Mouse (Mus musculus): ENCODE results near the gene Fstl5. TPM values are rescaled to one million over a fixed set of nuclear protein-coding genes. Genes with fewer than 3 reads are reported as not detected.

The Fstl5 gene
- not detected for polyA plus RNA-seq (2015; fragmentation: Illumina TruSeq; extraction: RNeasy Lipid Tissue Mini Kit (QIAGEN cat#74804); ENCODE audit: insufficient read depth, low replicate concordance)

GRCm38 (mm10) chr3:76074060-76074707 is at the start of gene Fstl5:
TSS of gene Fstl5 (plus strand) at chr3:76074270.

Other genes starting within 250 kb of the Fstl5 start
- gene Golim4, start 117.3 kb upstream of the Fstl5 start, polyA plus RNA-seq (2015; fragmentation: Illumina TruSeq; extraction: RNeasy Lipid Tissue Mini Kit (QIAGEN cat#74804); ENCODE audit: insufficient read depth, low replicate concordance) = 31.5 TPM